Mouse (Mus musculus) kidney, embryonic 14.5 days (tissue): ENCODE results near the gene Map2k3. TPM values are rescaled to one million over a fixed set of nuclear protein-coding genes. Genes with fewer than 3 reads are reported as not detected.

ENCODE experiments used
- ATAC-seq: fragments of 200-750 bp; cut with Nextera tagmentation; 2 replicates; pipeline ENCODE4 v1.8.0; 2017; ENCODE audit warnings: moderate number of reproducible peaks, mild to moderate bottlenecking, moderate TSS enrichment, moderate library complexity; ENCODE audit not compliant: low FRiP score, low TSS enrichment
- H3K27ac ChIP-seq: fragments of 300-500 bp; sonication (generic); 2 replicates; pipeline ENCODE4 v1.5.1; 2014; ENCODE audit warnings: low read depth, mild to moderate bottlenecking, low read length, moderate library complexity, mixed read lengths
- H3K27me3 ChIP-seq: fragments of 300-500 bp; sonication (generic); 2 replicates; pipeline ENCODE4 v1.6.1; 2014; ENCODE audit warnings: mild to moderate bottlenecking, low read length; ENCODE audit not compliant: control insufficient read depth, insufficient read depth
- H3K36me3 ChIP-seq: fragments of 300-500 bp; sonication (generic); 2 replicates; pipeline ENCODE4 v1.6.1; 2014; ENCODE audit warnings: low read length, mixed read lengths; ENCODE audit not compliant: control insufficient read depth, insufficient read depth
- H3K4me1 ChIP-seq: fragments of 300-500 bp; sonication (generic); 2 replicates; pipeline ENCODE4 v1.6.1; 2014; ENCODE audit warnings: low read length, mixed read lengths; ENCODE audit not compliant: control insufficient read depth, insufficient read depth
- H3K4me2 ChIP-seq: fragments of 300-500 bp; sonication (generic); replicated peaks from 2 replicates; pipeline ENCODE4 v1.6.1; 2014; ENCODE audit warnings: low read depth, mild to moderate bottlenecking, low read length
- H3K4me3 ChIP-seq: fragments of 300-500 bp; sonication (generic); 2 replicates; pipeline ENCODE4 v1.5.1; 2014; ENCODE audit warnings: mild to moderate bottlenecking, low read length
- H3K9ac ChIP-seq: fragments of 300-500 bp; sonication (generic); 2 replicates; pipeline ENCODE4 v1.6.1; 2014; ENCODE audit warnings: low read depth, mild to moderate bottlenecking, low read length, moderate library complexity
- H3K9me3 ChIP-seq: fragments of 300-500 bp; sonication (generic); 2 replicates; pipeline ENCODE4 v1.6.1; 2016; ENCODE audit warnings: low read length; ENCODE audit not compliant: control insufficient read depth
- WGBS: fragments of 180-500 bp; shearing (Covaris S2); extraction: QIAGEN DNeasy Blood & Tissue Kit; methylation state at CpG from one replicate; pipeline ENCODE4 v1.1.7; 2014; 5-methylcytosine and 5-hydroxymethylcytosine counted together
- polyA plus RNA-seq: library from polyadenylated mRNA; unstranded; fragments of >200 nt; fragmentation: Nextera tagmentation; extraction: Ambion mirVana; gene quantifications from 2 replicates; pipeline ENCODE4 v1.2.1, GENCODE M21; 2014

Map2k3 gene
- polyA plus RNA-seq, 1 experiment from 2014 or later = 106 TPM

DNA sequence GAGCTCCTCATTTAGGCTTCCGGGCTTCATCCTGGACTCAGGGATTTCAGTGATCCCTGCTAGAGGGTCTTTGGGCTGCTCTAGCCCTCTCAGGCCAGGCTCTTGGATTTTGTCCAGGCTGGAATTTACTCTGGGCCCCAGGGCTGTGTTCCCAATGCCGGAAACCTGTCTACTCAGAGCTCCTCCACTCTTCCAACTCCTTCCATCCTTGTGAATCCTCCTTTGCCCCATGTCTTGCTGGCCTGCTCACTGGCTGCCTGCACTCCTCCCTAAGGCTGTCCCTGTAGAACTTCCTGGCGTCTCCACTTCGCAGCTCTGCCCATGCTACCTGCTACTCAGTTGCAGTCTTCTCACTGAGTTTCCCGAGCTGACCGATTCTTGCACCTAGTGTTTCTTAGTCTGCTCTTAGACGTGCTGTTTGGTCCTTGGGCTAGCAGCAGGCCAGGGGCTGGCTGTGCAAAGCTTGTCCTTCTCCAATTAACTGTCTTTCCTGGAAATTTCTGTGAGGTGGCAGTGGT, 729 bp downstream of the Map2k3 start:
- ATAC-seq = no peak
- no peaks in the 10 kb centered on the region for H3K27me3 ChIP-seq
- peak overlapping the region; percentile 84 for H3K4me2 ChIP-seq
- peak overlapping the region; percentile 91 for H3K4me3 ChIP-seq
- H3K4me1 ChIP-seq = peaks cover 51% of the 10 kb centered on the region
- H3K27ac ChIP-seq = peak overlapping the region; percentile 75
- H3K9ac ChIP-seq = peak overlapping the region; percentile 86
- WGBS = 3% methylated on average over 7 of the region's 7 CpGs
- peaks cover 7% of the 10 kb centered on the region; the same call in 1 of the 2 replicates for H3K36me3 ChIP-seq
- no peaks in the 10 kb centered on the region for H3K9me3 ChIP-seq

DNA sequence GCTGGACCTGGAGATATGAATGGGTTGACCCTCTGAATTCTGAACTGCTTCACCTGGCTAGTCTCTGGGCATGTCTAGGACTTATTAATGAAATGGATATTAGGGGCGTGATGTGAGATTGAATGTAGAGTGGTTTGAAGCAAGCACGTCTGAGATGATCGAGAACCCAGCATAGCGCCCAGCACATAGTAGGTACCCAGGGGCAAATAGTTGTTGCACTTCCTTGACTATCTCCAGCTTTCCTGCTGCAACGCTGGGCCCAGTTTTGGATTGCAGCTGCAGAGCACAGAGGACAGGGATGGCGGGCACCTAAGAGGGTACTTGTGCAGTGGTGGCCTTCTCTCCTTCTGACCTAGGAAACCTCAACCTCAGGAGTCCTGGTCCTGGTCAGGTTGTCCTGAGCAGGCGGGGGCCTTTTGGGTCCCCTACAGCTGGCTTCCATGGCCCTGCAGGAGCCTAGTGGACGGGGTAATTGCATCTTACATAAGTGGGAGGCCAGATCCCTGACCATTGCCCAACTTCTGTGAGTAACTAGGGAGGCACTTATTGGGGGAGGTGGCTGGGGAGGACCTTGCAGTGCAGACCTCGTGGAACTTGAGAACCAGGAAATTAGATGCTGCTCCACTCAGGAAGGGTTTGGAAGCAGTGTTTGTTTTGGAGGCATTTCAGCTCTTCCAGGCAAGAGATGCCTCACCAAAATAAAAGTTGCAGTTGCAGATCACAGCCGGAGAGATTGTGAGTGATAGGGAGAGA, 1.5 kb downstream of the Map2k3 start:
- H3K27ac ChIP-seq = 0 out of 2 replicates have a peak overlapping the region, but pooled peaks have one; percentile 6
- peaks cover 51% of the 10 kb centered on the region for H3K4me1 ChIP-seq
- no peak for ATAC-seq
- H3K4me3 ChIP-seq = peak overlapping the region; percentile 91
- H3K9ac ChIP-seq = peak overlapping the region; percentile 86
- peaks cover 7% of the 10 kb centered on the region; the same call in 1 of the 2 replicates for H3K36me3 ChIP-seq
- H3K27me3 ChIP-seq = no peaks in the 10 kb centered on the region
- no peaks in the 10 kb centered on the region for H3K9me3 ChIP-seq
- 59% methylated on average over 10 of the region's 10 CpGs for WGBS
- peak overlapping the region; percentile 84 for H3K4me2 ChIP-seq

DNA sequence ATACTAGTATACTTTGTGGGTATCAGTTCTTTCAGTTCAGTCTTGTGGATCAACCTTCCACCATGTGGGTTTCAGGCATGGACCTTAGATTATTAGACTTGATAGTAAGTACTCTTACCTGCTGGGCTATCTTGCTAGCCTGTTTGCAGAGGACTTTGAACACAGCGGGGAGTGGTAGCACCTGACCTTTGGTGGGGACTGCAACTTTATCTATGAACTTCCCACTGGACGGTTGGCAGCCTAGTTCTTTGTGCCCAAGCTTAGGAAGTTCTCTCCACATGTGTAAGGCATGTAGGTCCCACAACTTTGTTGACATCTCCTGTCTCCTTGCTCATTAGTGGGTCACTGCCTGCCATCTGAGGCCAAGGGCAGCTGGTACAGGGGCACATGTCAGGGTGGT, 3.0 kb downstream of the Map2k3 start:
- WGBS = 80% methylated on average over 2 of the region's 2 CpGs
- no peak overlapping the region for H3K4me3 ChIP-seq
- H3K9me3 ChIP-seq = no peaks in the 10 kb centered on the region
- H3K27ac ChIP-seq = no peak overlapping the region
- no peak overlapping the region for H3K9ac ChIP-seq
- H3K36me3 ChIP-seq = peaks cover 10% of the 10 kb centered on the region; the same call in 1 of the 2 replicates
- H3K4me1 ChIP-seq = peaks cover 51% of the 10 kb centered on the region
- ATAC-seq = no peak
- H3K4me2 ChIP-seq = no peak overlapping the region
- H3K27me3 ChIP-seq = no peaks in the 10 kb centered on the region

DNA sequence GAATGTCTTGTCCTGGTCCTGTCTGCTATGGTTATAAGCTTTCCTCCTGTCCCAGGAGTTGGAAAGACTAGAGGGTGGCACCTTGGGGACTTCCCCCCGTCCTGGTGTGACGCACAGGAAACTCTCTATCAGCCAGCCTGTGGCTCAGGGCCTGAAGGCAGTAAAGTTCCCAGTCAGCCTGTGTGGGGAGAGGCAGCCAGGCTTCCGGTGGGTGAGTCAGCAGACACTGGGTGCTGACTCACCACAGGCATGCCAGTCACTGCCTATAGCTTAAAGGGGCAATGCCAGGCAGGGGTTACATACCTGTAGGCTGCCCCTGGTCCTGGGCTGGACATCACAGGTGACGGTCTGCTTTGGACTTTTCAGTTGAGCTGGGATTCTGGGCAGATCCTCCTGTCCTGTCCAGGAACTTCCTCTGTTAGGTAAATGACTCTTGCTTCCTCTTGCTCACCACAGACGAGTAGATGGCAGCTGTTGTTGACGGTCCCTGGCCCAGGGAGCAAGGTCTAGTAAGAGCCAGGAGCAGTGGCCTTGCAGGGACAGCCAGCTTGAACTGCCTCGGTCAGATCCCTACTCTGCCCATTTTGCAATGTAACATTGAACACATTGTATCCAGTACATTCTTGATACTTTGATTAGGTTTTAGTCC, 3.6 kb downstream of the Map2k3 start:
- no peaks in the 10 kb centered on the region for H3K9me3 ChIP-seq
- no peak for ATAC-seq
- 61% methylated on average over 7 of the region's 7 CpGs for WGBS
- H3K4me2 ChIP-seq = no peak overlapping the region; the same call in 1 of the 2 replicates
- no peaks in the 10 kb centered on the region for H3K27me3 ChIP-seq
- peaks cover 10% of the 10 kb centered on the region; the same call in 1 of the 2 replicates for H3K36me3 ChIP-seq
- H3K9ac ChIP-seq = no peak overlapping the region
- no peak overlapping the region for H3K27ac ChIP-seq
- H3K4me1 ChIP-seq = peaks cover 51% of the 10 kb centered on the region
- no peak overlapping the region for H3K4me3 ChIP-seq

DNA sequence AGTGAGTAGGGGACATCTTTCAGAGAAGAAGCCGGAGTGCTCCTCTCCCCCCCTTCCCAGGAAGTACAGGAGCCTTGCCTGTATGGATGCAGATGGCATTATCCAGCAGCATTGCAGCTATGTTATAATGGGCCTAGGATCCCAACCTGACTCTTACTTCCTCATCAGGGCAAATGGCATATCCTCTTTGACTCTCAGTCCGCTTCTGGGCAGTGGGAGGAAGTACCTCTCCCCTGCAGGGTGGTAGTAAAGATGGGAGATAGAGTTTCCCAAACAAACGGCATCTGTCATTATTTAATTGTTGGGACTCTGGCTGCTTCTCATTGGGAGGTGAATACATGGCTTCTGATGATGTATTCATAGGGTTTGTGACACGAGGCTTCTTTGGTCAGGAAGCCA, 4.1 kb downstream of the Map2k3 start:
- Histone ChIP-seq H3K4me1 (peaks cover 52% of the 10 kb centered on the region), H3K9ac (no peak overlapping the region), H3K4me2 (no peak overlapping the region; the same call in 1 of the 2 replicates), H3K27ac (no peak overlapping the region), H3K9me3 (no peaks in the 10 kb centered on the region), H3K4me3 (no peak overlapping the region), H3K36me3 (peaks cover 10% of the 10 kb centered on the region; the same call in 1 of the 2 replicates), H3K27me3 (no peaks in the 10 kb centered on the region)
- 56% methylated on average over 4 of the region's 4 CpGs for WGBS
- no peak for ATAC-seq

DNA sequence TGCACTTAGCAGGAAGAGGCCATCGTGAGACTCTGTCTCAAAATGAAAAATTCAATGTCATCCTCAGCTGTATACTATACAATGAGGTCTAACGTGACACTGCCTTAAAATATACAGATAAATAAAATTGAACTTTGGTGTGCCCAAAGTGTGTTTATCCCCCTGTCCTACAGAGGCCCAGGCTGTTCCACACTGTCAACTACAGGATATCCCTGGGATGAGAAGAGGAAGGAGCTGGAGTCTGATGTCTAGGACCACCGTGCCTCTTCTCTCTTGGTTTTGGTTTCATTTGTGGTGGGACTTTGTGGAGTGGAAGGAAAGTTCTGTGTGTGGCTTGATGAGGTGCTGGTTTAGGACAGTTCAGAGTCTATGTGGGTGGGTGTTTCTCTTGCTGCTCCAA, 5.8 kb downstream of the Map2k3 start:
- no peak overlapping the region for H3K9ac ChIP-seq
- no peak overlapping the region for H3K4me3 ChIP-seq
- H3K9me3 ChIP-seq = no peaks in the 10 kb centered on the region
- no peak for ATAC-seq
- no peaks in the 10 kb centered on the region for H3K27me3 ChIP-seq
- 65% methylated on average over 3 of the region's 3 CpGs for WGBS
- H3K27ac ChIP-seq = no peak overlapping the region
- peaks cover 18% of the 10 kb centered on the region for H3K36me3 ChIP-seq
- no peak overlapping the region for H3K4me2 ChIP-seq
- peaks cover 58% of the 10 kb centered on the region for H3K4me1 ChIP-seq

DNA sequence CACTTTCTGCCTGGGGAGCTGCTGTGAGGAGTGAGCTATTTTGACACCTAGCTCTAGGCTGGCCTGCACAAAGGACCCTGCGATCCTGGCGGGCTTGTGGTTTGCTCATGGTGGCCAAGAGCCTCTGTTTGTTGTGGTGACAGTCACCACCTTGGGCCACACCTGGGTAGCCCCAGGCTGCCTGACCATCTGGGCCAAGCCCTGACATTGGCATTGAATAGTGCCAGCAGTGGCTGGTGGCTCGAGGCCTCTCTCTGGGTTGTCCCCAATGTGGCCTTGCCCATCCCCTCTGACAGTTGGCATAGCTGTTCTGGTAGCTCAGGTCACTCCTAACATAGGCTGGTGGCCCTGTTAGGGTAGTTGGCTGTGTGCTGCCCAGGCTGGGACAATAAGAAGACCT, 7.7 kb downstream of the Map2k3 start:
- no peak for ATAC-seq
- Histone ChIP-seq H3K27me3 (no peaks in the 10 kb centered on the region), H3K4me2 (no peak overlapping the region), H3K9me3 (no peaks in the 10 kb centered on the region), H3K27ac (no peak overlapping the region), H3K9ac (no peak overlapping the region), H3K4me3 (no peak overlapping the region), H3K36me3 (peaks cover 30% of the 10 kb centered on the region), H3K4me1 (peaks cover 43% of the 10 kb centered on the region)
- WGBS = 82% methylated on average over 3 of the region's 3 CpGs

DNA sequence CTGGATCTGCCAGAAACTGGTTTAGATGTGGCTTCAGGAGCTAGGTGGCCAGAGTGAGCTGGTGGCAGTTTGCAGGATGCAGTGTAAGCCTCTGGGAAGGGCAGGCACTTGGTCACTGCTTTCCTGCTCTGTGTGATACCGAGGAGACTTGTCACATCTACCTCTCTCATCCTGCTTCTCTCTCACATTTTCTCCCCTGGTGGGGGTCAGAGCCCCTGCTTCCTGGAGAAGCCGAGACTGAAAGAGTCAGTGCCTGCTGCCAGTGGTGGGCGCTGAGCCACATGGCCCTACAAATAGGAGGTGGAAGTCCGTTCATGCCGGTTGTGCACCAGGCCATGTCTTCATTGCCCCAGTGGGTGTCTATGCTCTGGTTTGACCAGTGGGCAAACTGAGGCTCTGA, 8.7 kb downstream of the Map2k3 start:
- peaks cover 37% of the 10 kb centered on the region for H3K36me3 ChIP-seq
- H3K27me3 ChIP-seq = no peaks in the 10 kb centered on the region
- WGBS = 78% methylated on average over 5 of the region's 5 CpGs
- peak overlapping the region; percentile 77; the same call in 1 of the 2 replicates for H3K27ac ChIP-seq
- no peak overlapping the region for H3K9ac ChIP-seq
- no peak for ATAC-seq
- H3K4me2 ChIP-seq = no peak overlapping the region
- no peak overlapping the region for H3K4me3 ChIP-seq
- peaks cover 33% of the 10 kb centered on the region for H3K4me1 ChIP-seq
- no peaks in the 10 kb centered on the region for H3K9me3 ChIP-seq

DNA sequence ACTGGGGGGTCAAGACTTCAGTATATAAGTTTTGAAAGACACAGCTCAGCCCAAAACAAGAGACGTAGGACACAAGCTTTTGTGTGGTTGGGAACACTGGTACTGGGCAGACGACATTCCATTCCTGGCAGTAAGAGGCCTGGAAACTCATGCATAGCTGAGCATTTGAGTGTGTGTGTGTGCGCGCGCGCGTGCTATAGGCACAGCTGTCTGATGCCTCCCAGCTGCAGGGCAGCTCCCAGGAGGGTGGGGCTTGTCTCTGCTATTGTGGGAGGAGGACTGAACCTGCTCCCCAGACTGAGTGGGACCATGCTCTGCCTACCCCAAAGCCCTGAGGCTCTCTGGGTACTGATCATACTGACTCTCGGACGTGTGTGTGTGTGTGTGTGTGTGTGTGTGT, 9.5 kb downstream of the Map2k3 start:
- no peaks in the 10 kb centered on the region for H3K9me3 ChIP-seq
- no peaks in the 10 kb centered on the region for H3K27me3 ChIP-seq
- peaks cover 45% of the 10 kb centered on the region for H3K36me3 ChIP-seq
- peak; percentile 88 for ATAC-seq
- H3K4me2 ChIP-seq = no peak overlapping the region
- no peak overlapping the region for H3K9ac ChIP-seq
- H3K4me1 ChIP-seq = peaks cover 25% of the 10 kb centered on the region
- H3K4me3 ChIP-seq = no peak overlapping the region
- WGBS = 30% methylated on average over 9 of the region's 9 CpGs
- peak overlapping the region; percentile 77 for H3K27ac ChIP-seq
